Mouse (Mus musculus): ENCODE data around the gene Nipal1.
A peak's percentile ranks its signal among the peaks of the same experiment; 100 is the strongest.

The Nipal1 gene

GRCm38 (mm10) chr5:72647418-72647907 is at the start of gene Nipal1:
Gene Nipal1 (plus strand): TSS chr5:72647795.
- DNase-seq: peak; percentile 76

GRCm38 (mm10) chr5:72601006-72601405 is 46.6 kb upstream of the Nipal1 start:
- DNase-seq: peak; percentile 55

- DNase-seq: no peak
Observed at GRCm38 (mm10) chr5:72603138-72603537, 44.5 kb upstream of the Nipal1 start.

DNA sequence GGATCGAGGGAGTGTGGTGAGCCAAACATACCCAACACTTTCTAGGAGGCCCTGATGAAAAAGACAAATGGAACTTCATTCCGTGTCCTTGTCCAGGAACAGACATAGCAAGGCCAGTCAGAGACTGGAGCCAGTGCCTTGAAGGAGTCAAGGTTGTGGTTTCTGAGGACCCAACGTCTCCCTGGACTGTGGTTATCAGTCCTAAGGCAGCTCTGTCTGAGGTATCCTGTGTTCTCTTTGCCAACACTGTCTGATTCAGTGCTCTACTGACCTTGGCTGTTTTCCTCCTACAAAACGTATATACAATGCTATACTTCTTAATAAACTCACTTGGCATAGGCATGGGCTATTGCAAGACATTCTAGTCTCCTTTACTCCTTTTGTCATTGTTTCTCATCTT is 30.2 kb upstream of the Nipal1 start:
- DNase-seq: no peak

DNA sequence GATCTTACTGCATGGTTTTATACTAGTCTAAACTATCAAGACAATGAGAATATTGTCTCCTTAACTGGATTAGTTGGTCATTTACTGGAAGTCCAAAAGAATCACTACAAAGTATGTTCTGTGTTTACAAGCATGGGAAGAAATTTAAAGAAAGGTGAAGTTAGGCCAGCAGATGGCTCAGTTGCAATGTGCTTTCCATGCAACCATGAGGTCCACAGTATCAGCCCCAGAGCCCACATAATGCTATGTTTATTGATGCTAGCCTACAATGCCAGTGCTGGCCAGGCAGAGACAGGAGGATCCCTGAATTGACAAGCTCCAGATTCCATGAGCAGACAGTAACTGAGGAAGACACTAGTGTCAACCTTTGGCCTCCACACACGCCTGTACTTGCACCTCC is 26.6 kb upstream of the Nipal1 start:
- no peak for DNase-seq

DNA sequence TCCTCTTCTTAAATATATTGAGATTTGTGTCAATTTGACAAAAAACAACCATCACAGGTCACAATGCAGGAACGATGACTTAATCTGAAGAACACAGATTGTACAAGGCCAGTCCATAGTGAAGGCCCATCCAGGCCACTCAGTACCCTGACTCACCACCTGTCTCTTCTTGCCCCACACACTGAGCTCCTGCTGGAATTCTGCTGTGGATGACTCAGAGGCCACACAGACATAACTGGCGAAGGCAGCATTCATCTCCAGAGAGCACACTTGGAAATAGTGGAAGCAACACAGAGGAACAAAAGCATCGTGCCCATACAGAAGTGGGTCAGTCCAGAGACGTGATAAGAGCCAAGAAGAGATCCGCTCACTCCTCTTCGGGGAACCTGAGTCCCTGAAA is 17.6 kb upstream of the Nipal1 start:
- no peak for DNase-seq

DNA sequence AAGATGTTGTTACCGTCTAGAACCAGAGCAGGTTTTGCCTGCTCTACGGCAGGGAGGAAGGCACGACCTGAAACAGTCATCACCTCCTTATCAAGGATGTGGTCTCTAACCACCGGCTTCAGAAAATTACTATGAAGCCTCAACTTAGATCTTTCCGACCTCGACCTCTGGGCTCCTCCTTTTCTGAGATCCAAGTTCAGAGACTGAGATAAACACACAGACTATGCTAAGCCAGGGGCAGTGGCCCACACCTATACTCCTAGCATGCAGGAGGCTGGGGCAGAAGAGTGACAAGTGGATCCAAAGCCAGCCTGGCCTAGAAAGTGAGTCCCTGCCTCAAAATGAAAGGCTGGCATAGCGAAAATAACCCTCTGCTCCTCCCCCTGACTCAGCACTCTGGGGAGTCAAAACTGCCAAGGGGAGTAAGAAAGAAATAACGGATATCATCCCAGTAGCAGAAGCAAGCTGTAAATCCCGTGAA is 12.8 kb upstream of the Nipal1 start:
- DNase-seq: no peak

DNA sequence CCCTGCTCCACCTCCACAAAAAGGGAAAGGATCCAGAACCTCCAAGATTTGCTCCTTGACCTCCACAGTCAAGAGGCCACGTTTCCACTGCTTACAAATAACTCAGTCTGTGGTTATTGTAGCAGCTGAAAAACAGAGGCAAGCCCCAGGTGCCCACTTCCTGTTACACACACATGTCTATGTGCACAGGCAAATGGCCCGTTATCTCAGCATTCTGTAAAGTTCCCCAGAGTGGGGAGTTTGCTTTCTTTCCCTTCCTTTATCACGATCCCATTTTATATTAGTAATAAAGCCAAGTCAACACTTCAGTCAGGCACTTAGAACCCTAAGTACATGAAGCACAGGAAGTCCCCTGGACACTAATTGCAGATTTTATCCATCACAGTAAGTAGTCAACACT is 11.5 kb upstream of the Nipal1 start:
- no peak for DNase-seq

GRCm38 (mm10) chr5:72636576-72636975 is 11.0 kb upstream of the Nipal1 start:
- no peak for DNase-seq

GRCm38 (mm10) chr5:72640072-72640471 is 7.5 kb upstream of the Nipal1 start:
- no peak for DNase-seq

DNA sequence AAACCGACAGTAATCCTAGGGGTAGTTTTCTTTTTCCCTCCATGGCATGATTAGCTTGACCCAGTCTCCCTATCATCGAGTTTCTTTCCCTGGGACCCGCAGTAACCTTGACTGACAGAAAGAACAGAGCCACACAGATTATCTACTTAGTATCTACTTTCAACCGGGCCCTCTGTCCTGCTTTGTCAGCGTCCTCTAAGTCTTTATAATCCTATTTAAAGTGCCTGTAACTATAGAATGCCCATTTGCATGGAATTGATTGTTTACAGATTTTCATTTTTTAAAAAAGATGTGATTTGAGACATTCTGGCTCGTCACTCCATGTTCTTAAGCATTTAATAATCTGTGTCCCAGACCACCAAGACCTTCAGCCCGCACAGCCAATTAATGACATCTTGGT is 3.9 kb upstream of the Nipal1 start:
- peak; percentile 53 for DNase-seq

DNA sequence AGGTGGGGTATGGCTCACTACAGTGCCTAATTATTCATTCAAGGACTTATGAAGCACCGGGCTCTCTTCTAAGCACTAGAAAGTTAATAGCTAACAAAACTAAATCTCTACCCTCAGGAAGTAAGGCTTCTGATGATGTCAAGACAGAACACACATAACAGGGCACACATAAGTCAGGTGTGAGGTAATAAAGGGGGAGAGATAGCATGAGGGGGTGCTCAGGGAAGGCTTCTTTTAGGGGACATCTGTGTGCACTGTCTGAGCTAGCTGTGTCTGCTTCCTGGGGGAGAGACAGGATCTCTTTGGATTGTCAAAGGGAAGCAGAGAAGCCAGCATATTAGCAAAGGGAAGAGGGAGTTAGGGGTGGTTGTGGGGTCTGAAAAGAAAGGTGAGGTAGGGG is 3.4 kb upstream of the Nipal1 start, which contains the start of gene Cnga1:
Gene Cnga1 (minus strand): TSS at position 101 of the 400 bp plus-strand sequence.
- no peak for DNase-seq

DNA sequence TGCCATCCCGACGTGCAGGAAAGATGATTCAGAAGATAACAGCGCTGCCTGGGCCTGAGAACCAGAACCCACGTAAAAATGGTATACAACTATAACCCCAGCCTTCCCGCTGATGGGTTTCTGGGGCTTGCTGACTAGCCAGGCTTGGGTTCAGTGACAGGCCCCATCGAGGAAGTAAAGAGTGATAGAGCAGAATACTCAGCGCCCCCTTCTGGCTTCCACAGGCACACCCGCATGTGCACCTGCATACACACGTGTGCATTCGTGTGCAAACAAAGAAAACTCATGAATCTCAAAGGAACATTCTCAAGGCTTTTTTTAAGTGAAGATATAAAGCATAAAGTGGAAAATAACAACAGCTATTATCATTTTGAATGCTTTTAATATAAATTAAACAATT is 1.5 kb upstream of the Nipal1 start:
- DNase-seq: peak; percentile 17

- DNase-seq: no peak
Observed at GRCm38 (mm10) chr5:72646996-72647395, 599 bp upstream of the Nipal1 start.

DNA sequence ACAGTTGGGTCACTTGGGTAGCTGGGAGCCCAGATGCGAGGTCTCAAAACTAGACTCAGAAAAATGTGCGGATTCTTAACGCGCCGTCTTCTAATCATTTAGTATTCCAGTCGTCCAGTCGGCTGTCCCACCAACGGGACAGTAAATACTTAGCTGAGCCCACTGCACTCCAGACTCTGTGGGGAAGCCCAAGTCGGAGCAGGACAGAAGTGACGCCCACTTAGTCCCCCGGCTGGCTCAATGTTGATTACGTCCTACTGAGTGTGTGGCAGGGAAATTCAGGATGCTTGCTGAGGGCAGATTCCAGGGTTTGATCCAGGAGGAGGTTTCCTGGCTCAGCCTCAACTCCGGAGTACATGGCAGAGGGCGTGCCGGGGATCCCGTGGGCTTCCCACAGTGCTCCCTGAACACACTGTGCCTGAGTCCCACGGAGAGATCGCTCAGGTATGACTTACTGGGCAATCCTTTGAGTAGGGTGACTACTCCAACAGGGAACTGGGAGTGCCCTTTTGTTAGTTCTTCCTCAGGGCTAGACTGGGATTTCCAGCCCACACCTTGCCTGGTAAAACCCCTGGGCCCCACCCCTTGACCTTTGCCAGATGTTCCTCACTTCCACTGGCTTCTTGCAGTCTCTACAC is 482 bp downstream of the Nipal1 start:
- DNase-seq: peak; percentile 19

DNA sequence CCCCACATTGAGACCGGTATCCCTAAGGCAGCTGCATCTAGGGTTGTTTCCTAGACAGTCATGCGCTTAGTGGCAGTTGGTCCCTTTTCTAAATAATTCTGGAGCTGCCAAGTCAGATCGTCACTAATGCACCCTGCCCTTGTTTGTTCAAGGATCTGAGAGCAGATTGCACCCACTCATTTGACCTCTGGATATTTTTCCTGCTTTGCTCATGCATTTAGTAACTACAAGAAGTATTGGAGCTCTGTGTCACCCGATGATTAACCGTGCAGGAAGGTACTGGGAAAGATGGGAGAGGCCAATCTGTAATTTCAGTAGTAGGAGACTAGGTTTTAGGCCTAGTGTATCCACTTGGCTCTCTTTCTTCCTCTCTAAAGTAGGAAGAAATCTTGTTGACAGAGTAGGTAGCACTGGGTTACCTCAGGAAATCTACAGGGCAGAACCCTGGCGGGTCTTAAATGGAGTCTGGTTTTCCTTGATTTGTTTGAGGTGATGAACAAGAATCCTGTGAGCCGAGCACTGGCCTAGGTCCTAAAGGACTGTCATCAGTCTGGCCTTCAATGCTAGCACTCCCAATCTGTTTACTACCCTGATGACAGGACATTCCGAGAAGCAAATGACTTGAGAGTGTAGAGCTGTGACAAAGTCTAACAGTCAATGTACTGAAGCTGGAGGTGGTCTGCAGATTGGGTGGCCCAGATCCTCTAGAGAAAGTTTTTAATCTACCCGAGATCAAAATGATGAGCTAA is 1.6 kb downstream of the Nipal1 start:
- DNase-seq: no peak

DNA sequence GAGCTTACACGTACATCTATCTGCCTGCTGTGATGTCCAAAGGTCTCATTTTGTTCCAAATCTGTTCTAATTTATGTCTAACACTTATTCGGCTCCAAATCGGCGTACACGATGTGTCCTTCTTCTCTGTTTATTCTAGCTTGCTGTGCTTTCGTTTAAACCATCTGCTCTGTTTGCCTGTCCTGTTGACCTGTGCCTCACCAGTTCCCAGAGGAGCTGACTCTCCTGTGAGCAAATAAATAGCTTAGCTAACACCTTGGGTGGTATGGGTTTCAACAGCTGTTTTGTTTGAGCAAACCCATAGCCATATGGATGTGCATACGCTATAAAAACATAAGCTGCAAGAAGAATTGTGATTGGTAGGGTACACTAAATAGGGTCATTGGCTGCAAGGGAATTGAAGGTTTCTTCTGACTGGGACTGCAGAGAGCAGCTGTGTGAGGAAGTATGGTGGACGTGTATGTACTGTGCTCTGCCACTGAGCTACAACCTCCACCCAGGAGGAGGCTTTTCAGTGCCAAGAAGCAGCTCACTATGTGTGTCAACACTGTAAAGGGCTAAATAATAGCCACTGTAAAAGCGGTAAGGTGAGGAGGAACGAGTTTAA is 5.6 kb downstream of the Nipal1 start:
- DNase-seq: no peak

DNA sequence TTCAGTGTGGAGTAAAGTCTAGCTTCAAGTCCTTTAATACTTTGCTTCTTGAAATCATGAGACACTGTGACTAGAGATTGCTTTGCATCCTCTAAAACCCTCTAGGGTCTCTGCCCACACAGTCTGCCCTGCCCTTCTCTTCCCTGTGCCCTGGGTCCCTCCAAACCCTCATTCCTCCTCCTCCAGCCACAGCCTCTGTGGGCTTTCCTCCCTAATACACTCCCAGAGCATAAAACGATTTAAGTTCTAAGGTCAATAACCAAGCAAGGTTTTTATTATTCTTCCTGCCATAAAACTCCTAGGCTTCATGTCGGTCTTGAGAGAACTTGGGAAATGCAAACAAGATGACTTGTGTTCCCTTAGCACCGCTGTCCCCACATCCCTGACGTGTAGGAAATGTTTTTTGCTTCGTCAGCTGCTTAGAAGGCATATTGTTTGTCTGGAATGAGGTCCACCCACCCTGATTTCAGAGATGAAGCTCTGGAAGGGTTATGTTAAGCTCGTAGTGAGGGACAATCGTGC is 8.7 kb downstream of the Nipal1 start:
- DNase-seq: no peak

- DNase-seq: no peak
Observed at GRCm38 (mm10) chr5:72658375-72658774, 10.8 kb downstream of the Nipal1 start.

GRCm38 (mm10) chr5:72661051-72661781 is 13.6 kb downstream of the Nipal1 start:
- DNase-seq: no peak

DNA sequence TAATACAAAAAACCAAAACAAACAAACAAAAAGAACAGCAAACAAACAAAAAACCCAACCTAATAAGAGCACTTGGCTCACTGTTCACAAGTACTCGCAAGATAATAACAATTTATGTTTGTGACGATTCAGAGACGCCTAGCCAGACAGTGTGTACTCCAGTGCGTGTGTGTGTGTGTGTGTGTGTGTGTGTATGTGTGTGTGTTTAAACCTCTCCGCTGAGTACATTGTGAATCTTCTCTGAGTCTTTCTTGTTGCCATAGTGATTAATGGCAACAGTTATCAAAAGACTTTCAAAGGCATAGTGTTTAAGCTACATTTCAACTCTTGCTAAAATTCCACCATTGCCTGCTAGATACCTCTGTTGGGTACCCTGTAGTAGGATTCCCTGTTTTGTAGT is 16.5 kb downstream of the Nipal1 start:
- no peak for DNase-seq

- no peak for DNase-seq
Observed at GRCm38 (mm10) chr5:72664854-72665253, 17.3 kb downstream of the Nipal1 start.

DNA sequence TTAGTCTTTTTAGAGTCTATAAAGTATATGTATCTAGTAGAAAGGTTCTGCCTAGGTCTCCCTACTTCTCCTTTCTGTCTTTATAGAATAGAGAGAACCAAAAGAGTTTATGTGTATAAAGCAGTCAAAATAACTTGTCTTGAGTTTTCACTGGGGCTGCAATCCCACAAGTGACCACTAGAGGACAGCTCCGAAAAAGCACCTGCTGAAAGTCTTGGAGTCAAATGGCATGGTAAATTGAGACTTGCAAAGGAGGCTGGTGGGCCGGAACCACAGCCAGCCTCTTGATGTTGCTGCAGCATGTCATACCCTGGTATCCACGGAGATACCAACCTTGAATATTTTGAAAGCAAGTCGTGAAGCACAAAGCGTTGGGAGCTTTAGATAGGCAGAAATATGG is 17.7 kb downstream of the Nipal1 start:
- peak; percentile 61 for DNase-seq

Data from retina, postnatal 1 day (tissue).